Mouse (Mus musculus) hindbrain, embryonic 10.5 days (tissue): Measurements from ENCODE around the gene Psors1c2. TPM values are rescaled to one million over a fixed set of nuclear protein-coding genes. Genes with fewer than 3 reads are reported as not detected.
A peak's percentile ranks its signal among the peaks of the same experiment; 100 is the strongest.

Source experiments
- DNase-seq: peaks from one replicate; pipeline ENCODE4 v3.0.0-alpha.2; 2017; ENCODE audit warnings: low spot score
- H3K27ac ChIP-seq: fragments of 300-500 bp; sonication (generic); 2 replicates; pipeline ENCODE4 v1.5.1; 2016; ENCODE audit warnings: mild to moderate bottlenecking, moderate library complexity
- H3K27me3 ChIP-seq: fragments of 300-500 bp; sonication (generic); 2 replicates; pipeline ENCODE4 v1.6.1; 2016; ENCODE audit warnings: mild to moderate bottlenecking; ENCODE audit not compliant: poor library complexity, insufficient read depth, severe bottlenecking
- H3K36me3 ChIP-seq: fragments of 300-500 bp; sonication (generic); 2 replicates; pipeline ENCODE4 v1.6.1; 2016; ENCODE audit warnings: mild to moderate bottlenecking, moderate library complexity
- H3K4me1 ChIP-seq: fragments of 300-500 bp; sonication (generic); replicated peaks from 2 replicates; pipeline ENCODE4 v1.6.1; 2016; ENCODE audit warnings: mild to moderate bottlenecking
- H3K4me3 ChIP-seq: fragments of 300-500 bp; sonication (generic); 2 replicates; pipeline ENCODE4 v1.5.1; 2016; ENCODE audit warnings: mild to moderate bottlenecking, moderate library complexity
- H3K9me3 ChIP-seq: fragments of 300-500 bp; sonication (generic); 2 replicates; pipeline ENCODE4 v1.6.1; 2016; ENCODE audit warnings: mild to moderate bottlenecking, moderate library complexity
- WGBS: fragments of 180-500 bp; shearing (Covaris S2); methylation state at CpG from one replicate; pipeline ENCODE4 v1.1.7; 2016; 5-methylcytosine and 5-hydroxymethylcytosine counted together
- polyA plus RNA-seq: library from polyadenylated mRNA; unstranded; fragments of >200 nt; fragmentation: Nextera tagmentation; extraction: Ambion mirVana; gene quantifications from 2 replicates; pipeline ENCODE4 v1.2.1, GENCODE M21; 2016

Gene Psors1c2
- polyA plus RNA-seq, 1 experiment from 2014 or later: 2.5 TPM

GRCm38 (mm10) chr17:35578211-35578610, 45.2 kb downstream of the Psors1c2 start:
- WGBS: 15% methylated on average over 6 of the region's 6 CpGs
- Histone ChIP-seq H3K4me1 (no peaks in the 10 kb centered on the region), H3K27ac (no peak overlapping the region), H3K36me3 (no peaks in the 10 kb centered on the region), H3K4me3 (no peak overlapping the region), H3K27me3 (peaks cover 13% of the 10 kb centered on the region; the same call in 1 of the 2 replicates), H3K9me3 (no peaks in the 10 kb centered on the region)
- peak; percentile 78 for DNase-seq

- Histone ChIP-seq H3K27me3 (no peaks in the 10 kb centered on the region), H3K4me3 (no peak overlapping the region), H3K9me3 (peaks cover 3% of the 10 kb centered on the region; the same call in 1 of the 2 replicates), H3K4me1 (peaks cover 4% of the 10 kb centered on the region), H3K27ac (no peak overlapping the region), H3K36me3 (no peaks in the 10 kb centered on the region)
- WGBS: 96% methylated on average over 1 of the region's 1 CpGs
- DNase-seq: no peak
Measured at GRCm38 (mm10) chr17:35582900-35583299, 49.9 kb downstream of the Psors1c2 start.

Other genes with a start within 250 kb of the Psors1c2 start
- not detected in 2 replicates for gene H2-Q1, start 212.8 kb upstream of the Psors1c2 start, polyA plus RNA-seq
- gene H2-Q2, start 191.0 kb upstream of the Psors1c2 start, polyA plus RNA-seq: 0.73 and 0.76 TPM in 2 replicates
- 2.2 and 2.9 TPM in 2 replicates for gene H2-Q4, start 153.6 kb upstream of the Psors1c2 start, polyA plus RNA-seq
- gene H2-Q6, start 108.4 kb upstream of the Psors1c2 start, polyA plus RNA-seq: 0.90 and 1.4 TPM in 2 replicates
- gene H2-Q7, start 94.0 kb upstream of the Psors1c2 start, polyA plus RNA-seq: 12.1 and 14.3 TPM in 2 replicates
- 0.17 and 0.21 TPM in 2 replicates for gene H2-Q10, start 63.1 kb upstream of the Psors1c2 start, polyA plus RNA-seq
- not detected in 2 replicates for gene Pou5f1, start 27.2 kb upstream of the Psors1c2 start, polyA plus RNA-seq
- gene Tcf19, start 16.4 kb upstream of the Psors1c2 start, polyA plus RNA-seq: 54.5 and 57.0 TPM in 2 replicates
- gene Cchcr1, start 16.1 kb upstream of the Psors1c2 start, polyA plus RNA-seq: 19.6 and 25.4 TPM in 2 replicates
- 0.10 TPM in 1 of 2 replicates, not detected in the other for gene Cdsn, start 18.9 kb downstream of the Psors1c2 start, polyA plus RNA-seq
- not detected in 2 replicates for gene 2300002M23Rik, start 34.2 kb downstream of the Psors1c2 start, polyA plus RNA-seq
- gene Sfta2, start 68.3 kb downstream of the Psors1c2 start, polyA plus RNA-seq: not detected in 2 replicates
- not detected in 2 replicates for gene Gm9573, start 93.4 kb downstream of the Psors1c2 start, polyA plus RNA-seq
- gene Mucl3, start 110.5 kb downstream of the Psors1c2 start, polyA plus RNA-seq: 0.08 and 0.10 TPM in 2 replicates
- gene Vars2, start 134.4 kb downstream of the Psors1c2 start, polyA plus RNA-seq: 16.7 and 17.4 TPM in 2 replicates
- gene Gtf2h4, start 140.5 kb downstream of the Psors1c2 start, polyA plus RNA-seq: 45.7 and 56.5 TPM in 2 replicates
- 134 and 184 TPM in 2 replicates for gene Ddr1, start 171.4 kb downstream of the Psors1c2 start, polyA plus RNA-seq